Mouse (Mus musculus) stomach, embryonic 15.5 days (tissue): ENCODE measurements around the gene Ttc29. TPM values are rescaled to one million over a fixed set of nuclear protein-coding genes. Genes with fewer than 3 reads are reported as not detected.
A peak's percentile ranks its signal among the peaks of the same experiment; 100 is the strongest.

Experiments used
- ATAC-seq: fragments of 200-750 bp; cut with Nextera tagmentation; 2 replicates; pipeline ENCODE4 v1.8.0; 2017; ENCODE audit warnings: low read depth, moderate number of reproducible peaks, moderate TSS enrichment; ENCODE audit not compliant: insufficient read depth, low FRiP score
- H3K27ac ChIP-seq: fragments of 300-500 bp; sonication (generic); 2 replicates; pipeline ENCODE4 v1.5.1; 2015; ENCODE audit warnings: mild to moderate bottlenecking, inconsistent platforms
- H3K27me3 ChIP-seq: fragments of 300-500 bp; sonication (generic); replicated peaks from 2 replicates; pipeline ENCODE4 v1.6.1; 2015; ENCODE audit warnings: inconsistent platforms
- H3K36me3 ChIP-seq: fragments of 300-500 bp; sonication (generic); 2 replicates; pipeline ENCODE4 v1.6.1; 2015; ENCODE audit warnings: inconsistent platforms
- H3K4me1 ChIP-seq: fragments of 300-500 bp; sonication (generic); 2 replicates; pipeline ENCODE4 v1.6.1; 2015; ENCODE audit warnings: inconsistent platforms
- H3K4me2 ChIP-seq: fragments of 300-500 bp; sonication (generic); 2 replicates; pipeline ENCODE4 v1.6.1; 2015; ENCODE audit warnings: mild to moderate bottlenecking, inconsistent platforms
- H3K4me3 ChIP-seq: fragments of 300-500 bp; sonication (generic); replicated peaks from 2 replicates; pipeline ENCODE4 v1.5.1; 2015; ENCODE audit warnings: inconsistent platforms
- H3K9ac ChIP-seq: fragments of 300-500 bp; sonication (generic); 2 replicates; pipeline ENCODE4 v1.6.1; 2015; ENCODE audit warnings: inconsistent platforms
- H3K9me3 ChIP-seq: fragments of 300-500 bp; sonication (generic); 2 replicates; pipeline ENCODE4 v1.6.1; 2016; ENCODE audit warnings: inconsistent platforms
- WGBS: fragments of 180-500 bp; shearing (Covaris S2); methylation state at CpG from one replicate; pipeline ENCODE4 v1.1.7; 2015; 5-methylcytosine and 5-hydroxymethylcytosine counted together
- polyA plus RNA-seq: library from polyadenylated mRNA; unstranded; fragments of >200 nt; fragmentation: Nextera tagmentation; extraction: Ambion mirVana; gene quantifications from 2 replicates; pipeline ENCODE4 v1.2.1, GENCODE M21; 2015

Ttc29 gene
- polyA plus RNA-seq, 1 experiment from 2014 or later = 0.30 TPM

DNA sequence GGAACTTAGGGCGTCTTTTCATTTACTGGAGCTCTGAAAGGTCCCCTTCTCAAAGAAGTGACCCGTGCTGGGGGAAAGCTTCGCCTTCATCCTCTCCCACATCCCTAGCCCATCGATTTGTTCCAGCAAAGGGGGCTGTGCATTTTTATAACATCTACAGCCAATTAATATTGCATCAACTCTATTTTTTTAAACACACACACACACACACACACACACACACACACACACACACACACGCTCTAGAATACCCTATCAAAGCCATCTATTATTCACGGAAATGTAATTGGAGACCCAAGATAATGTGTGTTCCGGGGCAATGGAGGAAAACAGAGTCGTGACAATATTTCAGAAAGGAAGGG is 214.7 kb downstream of the Ttc29 start:
- Histone ChIP-seq H3K36me3 (no peaks in the 10 kb centered on the region), H3K27me3 (peaks cover 67% of the 10 kb centered on the region), H3K9me3 (no peaks in the 10 kb centered on the region), H3K4me2 (no peak overlapping the region), H3K9ac (no peak overlapping the region), H3K27ac (no peak overlapping the region), H3K4me1 (no peaks in the 10 kb centered on the region), H3K4me3 (no peak overlapping the region)
- WGBS = 3% methylated on average over 8 of the region's 8 CpGs
- no peak for ATAC-seq

DNA sequence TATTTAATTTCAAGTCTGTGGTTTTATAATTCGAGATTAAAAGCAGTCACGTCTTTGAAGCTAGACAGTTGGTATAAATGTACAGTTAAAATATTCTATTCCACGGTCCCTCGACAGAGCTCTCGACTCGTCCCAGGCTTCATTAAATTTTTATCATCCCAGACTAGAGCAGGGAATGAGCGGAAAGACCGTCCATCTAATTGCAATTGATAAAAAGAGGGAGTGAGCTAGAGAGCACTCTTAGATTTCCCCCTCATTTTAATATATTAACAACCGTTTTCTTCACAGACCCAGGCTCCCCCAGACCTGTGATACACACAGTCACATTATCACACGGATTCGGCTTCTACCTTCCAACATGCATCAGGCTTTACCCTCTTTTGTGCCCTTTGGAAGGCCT is 215.1 kb downstream of the Ttc29 start:
- Histone ChIP-seq H3K36me3 (no peaks in the 10 kb centered on the region), H3K4me1 (no peaks in the 10 kb centered on the region), H3K27me3 (peaks cover 65% of the 10 kb centered on the region), H3K9ac (no peak overlapping the region), H3K4me2 (no peak overlapping the region), H3K9me3 (no peaks in the 10 kb centered on the region), H3K27ac (no peak overlapping the region), H3K4me3 (no peak overlapping the region)
- WGBS = 8% methylated on average over 11 of the region's 11 CpGs
- ATAC-seq = no peak

DNA sequence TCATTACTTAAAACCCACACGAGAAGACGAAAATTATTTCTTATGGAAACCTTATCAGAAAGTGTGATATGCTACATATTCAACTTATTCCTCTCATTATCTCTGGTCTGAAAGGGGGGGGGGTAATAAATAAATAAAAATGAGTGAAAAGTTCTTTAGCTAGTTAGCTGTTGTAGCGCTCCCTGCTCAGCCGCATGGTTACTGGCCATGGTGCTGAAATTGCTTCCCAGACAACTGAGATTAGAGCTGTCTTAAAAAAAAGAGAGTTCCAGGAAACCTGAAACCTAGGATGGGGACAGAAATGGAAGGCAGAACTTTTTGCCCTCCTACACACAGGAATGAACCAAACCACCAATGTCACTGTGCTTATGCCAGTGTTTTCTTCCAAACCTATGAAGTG is 218.3 kb downstream of the Ttc29 start:
- Histone ChIP-seq H3K9me3 (no peaks in the 10 kb centered on the region), H3K36me3 (no peaks in the 10 kb centered on the region), H3K4me2 (no peak overlapping the region), H3K4me1 (peaks cover 12% of the 10 kb centered on the region; the same call in 1 of the 2 replicates), H3K27me3 (peaks cover 66% of the 10 kb centered on the region), H3K9ac (no peak overlapping the region), H3K4me3 (no peak overlapping the region), H3K27ac (no peak overlapping the region)
- WGBS = 2% methylated on average over 4 of the region's 4 CpGs
- ATAC-seq = no peak

DNA sequence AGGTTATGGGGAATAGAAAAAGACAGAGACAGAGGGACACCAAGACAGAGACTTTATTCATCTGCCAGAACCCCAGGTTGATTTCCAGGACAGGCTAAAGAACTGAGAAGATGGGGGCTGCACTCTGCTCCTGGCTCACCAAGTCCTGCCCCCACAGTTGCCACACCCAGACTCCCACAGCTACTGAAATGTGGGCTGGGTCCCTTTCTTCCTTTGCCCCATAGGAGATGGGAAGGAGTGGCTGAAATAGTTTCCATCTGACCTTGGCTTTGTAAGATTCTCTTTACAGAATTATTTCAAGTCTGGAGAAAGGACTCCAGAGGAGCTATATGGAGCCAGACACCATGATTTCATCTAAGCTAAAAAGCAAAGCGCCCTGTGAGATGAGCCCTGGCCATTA is 219.4 kb downstream of the Ttc29 start:
- 23% methylated on average over 1 of the region's 1 CpGs for WGBS
- no peaks in the 10 kb centered on the region for H3K36me3 ChIP-seq
- no peak overlapping the region for H3K27ac ChIP-seq
- H3K9me3 ChIP-seq = no peaks in the 10 kb centered on the region
- no peak for ATAC-seq
- H3K4me1 ChIP-seq = peaks cover 23% of the 10 kb centered on the region; the same call in 1 of the 2 replicates
- H3K4me3 ChIP-seq = no peak overlapping the region
- H3K4me2 ChIP-seq = no peak overlapping the region
- H3K27me3 ChIP-seq = peaks cover 66% of the 10 kb centered on the region
- no peak overlapping the region for H3K9ac ChIP-seq

DNA sequence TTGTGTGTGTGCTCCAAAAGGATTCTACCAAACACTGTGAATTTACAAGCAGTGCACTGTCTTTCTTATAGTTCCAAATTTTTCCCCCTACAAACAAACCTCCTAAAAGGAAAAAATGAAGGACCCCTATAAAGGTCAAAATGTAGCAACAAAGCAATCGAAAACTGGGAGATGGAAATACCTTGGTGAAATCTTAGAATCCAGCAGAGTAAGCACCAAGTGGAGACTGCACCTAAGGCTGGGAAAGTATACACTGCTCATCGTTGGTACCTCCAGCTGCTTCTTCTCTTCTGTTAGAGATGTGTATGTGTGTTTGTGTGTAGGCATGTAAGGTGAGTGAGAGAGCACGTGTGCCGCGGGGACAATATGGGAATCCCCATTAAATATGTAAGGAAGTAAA is 220.2 kb downstream of the Ttc29 start:
- H3K36me3 ChIP-seq = no peaks in the 10 kb centered on the region
- H3K27ac ChIP-seq = no peak overlapping the region
- H3K9ac ChIP-seq = no peak overlapping the region
- H3K4me2 ChIP-seq = no peak overlapping the region
- no peak overlapping the region for H3K4me3 ChIP-seq
- no peak for ATAC-seq
- peaks cover 70% of the 10 kb centered on the region for H3K27me3 ChIP-seq
- no peaks in the 10 kb centered on the region for H3K9me3 ChIP-seq
- WGBS = 21% methylated on average over 5 of the region's 5 CpGs
- H3K4me1 ChIP-seq = peaks cover 27% of the 10 kb centered on the region; the same call in 1 of the 2 replicates

DNA sequence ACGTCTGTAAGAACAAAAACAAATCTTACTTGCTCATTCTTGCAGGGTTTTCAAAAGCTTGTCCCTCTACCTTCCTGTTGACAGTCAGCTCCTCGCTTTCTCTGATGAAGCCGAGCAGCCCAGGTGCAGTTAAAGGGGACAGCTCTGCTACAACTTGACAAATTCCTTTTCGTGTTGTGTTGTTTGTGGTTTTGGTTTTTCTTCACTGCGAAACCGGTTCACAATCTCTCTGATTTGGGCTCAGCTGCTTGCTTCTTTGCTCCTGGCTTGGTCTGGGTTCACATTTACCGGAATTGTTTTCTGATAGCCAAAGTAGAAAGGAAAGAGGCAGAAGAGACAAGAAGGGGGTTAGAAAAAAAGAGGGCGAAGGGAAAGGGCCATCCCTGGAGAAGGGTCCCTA is 221.2 kb downstream of the Ttc29 start:
- Histone ChIP-seq H3K27ac (no peak overlapping the region), H3K36me3 (no peaks in the 10 kb centered on the region), H3K9ac (no peak overlapping the region), H3K9me3 (no peaks in the 10 kb centered on the region), H3K27me3 (peaks cover 74% of the 10 kb centered on the region), H3K4me1 (peaks cover 27% of the 10 kb centered on the region; the same call in 1 of the 2 replicates), H3K4me3 (no peak overlapping the region), H3K4me2 (no peak overlapping the region)
- no peak for ATAC-seq
- 5% methylated on average over 8 of the region's 8 CpGs for WGBS

DNA sequence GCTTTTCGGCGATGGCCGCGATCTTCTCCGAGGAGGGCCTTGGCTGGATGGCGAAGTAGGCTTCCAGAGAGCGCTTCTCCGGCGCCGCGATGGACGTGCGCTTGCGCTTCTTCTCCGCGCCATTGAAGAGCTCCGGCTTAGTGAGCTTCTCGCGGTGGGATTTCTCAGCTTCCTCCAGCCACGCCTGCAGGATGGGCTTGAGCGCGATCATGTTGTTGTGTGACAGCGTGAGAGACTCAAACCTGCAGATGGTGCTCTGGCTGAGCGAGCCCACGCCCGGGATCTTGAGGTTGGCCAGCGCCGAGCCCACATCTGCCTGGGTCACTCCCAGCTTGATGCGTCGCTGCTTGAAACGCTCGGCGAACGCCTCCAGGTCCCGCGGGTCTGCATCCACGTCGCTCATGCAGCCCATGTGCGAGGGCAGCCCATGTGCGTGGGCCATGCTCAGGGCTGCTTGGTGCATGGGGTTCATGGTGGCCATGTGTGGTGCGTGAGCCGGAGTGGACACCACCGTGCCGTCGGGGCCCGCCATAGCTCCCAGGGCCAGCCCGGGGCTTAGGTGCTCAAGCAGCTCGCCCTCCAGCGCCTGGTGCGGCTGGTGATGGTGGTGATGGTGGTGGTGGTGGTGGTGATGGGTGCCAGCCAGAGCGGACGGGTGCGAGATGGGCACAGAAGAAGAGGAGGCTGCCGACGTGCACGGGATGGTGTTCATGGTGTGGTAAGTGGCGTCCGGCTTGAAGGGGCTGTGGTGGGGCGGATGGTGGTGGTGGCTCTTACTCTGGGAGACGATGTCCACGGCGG is 221.9 kb downstream of the Ttc29 start:
- ATAC-seq = no peak
- Histone ChIP-seq H3K4me1 (peaks cover 27% of the 10 kb centered on the region; the same call in 1 of the 2 replicates), H3K9ac (no peak overlapping the region), H3K36me3 (no peaks in the 10 kb centered on the region), H3K9me3 (no peaks in the 10 kb centered on the region), H3K4me2 (no peak overlapping the region), H3K27ac (no peak overlapping the region), H3K4me3 (no peak overlapping the region), H3K27me3 (peaks cover 75% of the 10 kb centered on the region)
- WGBS = 2% methylated on average over 62 of the region's 62 CpGs

DNA sequence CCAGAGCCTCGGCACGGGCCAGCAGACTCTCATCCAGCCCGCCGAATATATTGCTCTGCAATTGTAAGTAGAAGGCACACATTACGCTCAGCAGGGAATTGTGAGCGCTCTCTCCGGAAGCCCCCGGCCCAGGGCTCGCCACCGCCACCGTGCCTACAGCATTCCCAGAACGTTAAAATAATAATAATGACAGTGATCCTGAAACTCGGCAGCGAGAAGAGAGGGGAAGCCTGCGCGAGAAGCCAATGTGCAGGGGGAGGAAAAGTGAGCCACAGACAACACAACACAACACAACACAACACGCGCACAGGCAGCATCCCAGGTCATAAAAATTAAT is 222.5 kb downstream of the Ttc29 start:
- Histone ChIP-seq H3K27ac (no peak overlapping the region), H3K4me2 (peak overlapping the region; percentile 56), H3K36me3 (no peaks in the 10 kb centered on the region), H3K9me3 (no peaks in the 10 kb centered on the region), H3K9ac (no peak overlapping the region), H3K4me1 (peaks cover 27% of the 10 kb centered on the region; the same call in 1 of the 2 replicates), H3K27me3 (peaks cover 80% of the 10 kb centered on the region), H3K4me3 (peak overlapping the region; percentile 31)
- ATAC-seq = no peak
- WGBS = 3% methylated on average over 18 of the region's 18 CpGs

DNA sequence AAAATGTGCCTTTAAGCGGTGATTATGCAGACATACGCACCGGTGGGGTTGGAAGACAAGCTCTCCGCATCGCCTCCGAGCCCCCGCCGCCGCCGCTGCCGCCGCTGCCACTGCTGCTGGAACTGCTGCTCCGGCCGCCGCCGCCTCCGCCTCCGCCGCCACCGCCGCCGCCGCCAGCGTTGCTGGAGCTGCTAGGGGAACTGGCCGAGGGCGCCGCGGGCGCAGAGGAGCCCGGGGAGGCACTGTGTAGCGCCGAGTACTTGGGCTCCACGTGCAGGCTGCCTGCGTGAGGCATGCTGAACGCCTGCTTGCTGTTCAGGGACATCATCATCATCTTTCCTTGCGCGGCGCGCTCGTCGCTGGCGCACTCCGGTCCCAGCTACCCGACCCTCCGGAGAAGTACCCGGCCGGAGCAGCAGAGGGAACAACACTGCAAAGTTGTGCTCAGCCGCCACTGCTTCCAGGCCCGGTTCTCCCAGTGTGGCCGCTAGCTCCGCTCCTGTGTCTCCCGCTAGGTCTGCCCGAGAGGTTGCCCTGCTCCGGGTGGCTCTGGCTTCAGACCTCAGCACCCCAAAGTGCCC is 223.1 kb downstream of the Ttc29 start, which contains the start of gene Pou4f2:
Pou4f2 (minus strand) TSS at position 575 of the 581 bp plus-strand sequence.
- peaks cover 27% of the 10 kb centered on the region; the same call in 1 of the 2 replicates for H3K4me1 ChIP-seq
- WGBS = 2% methylated on average over 54 of the region's 54 CpGs
- no peak within 1 kb of the TSS for H3K27ac ChIP-seq
- peak within 1 kb of the TSS; percentile 31 for H3K4me3 ChIP-seq
- no peaks in the 10 kb centered on the region for H3K9me3 ChIP-seq
- no peak within 1 kb of the TSS for H3K9ac ChIP-seq
- H3K4me2 ChIP-seq = peak within 1 kb of the TSS; percentile 56
- peaks cover 80% of the 10 kb centered on the region for H3K27me3 ChIP-seq
- H3K36me3 ChIP-seq = no peaks in the 10 kb centered on the region
- ATAC-seq = peak; percentile 35; the same call in 1 of the 2 replicates

DNA sequence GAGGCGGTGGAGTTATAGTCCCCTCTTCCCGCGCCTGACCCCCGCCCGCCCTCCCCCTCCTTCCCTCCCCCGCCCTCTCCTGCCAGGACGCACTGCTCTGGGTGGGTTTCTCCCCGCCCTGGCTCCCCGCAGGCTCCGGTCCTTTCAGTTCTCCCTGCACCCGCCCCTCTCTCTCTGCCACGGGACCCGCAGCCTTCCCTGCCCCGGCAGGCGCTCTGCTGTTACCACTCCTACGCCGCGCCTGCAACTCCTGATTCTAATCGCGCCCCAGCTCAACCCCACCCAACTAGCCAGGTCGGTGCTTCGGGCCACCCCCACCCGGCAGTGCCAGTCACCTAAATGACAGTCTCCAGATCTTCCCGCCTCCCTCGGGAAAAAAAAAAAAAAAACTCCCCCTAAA is 223.6 kb downstream of the Ttc29 start:
- peaks cover 80% of the 10 kb centered on the region for H3K27me3 ChIP-seq
- no peaks in the 10 kb centered on the region for H3K9me3 ChIP-seq
- H3K4me1 ChIP-seq = peaks cover 27% of the 10 kb centered on the region; the same call in 1 of the 2 replicates
- under 1% methylated on average over 20 of the region's 25 CpGs for WGBS
- peak overlapping the region; percentile 56 for H3K4me2 ChIP-seq
- H3K36me3 ChIP-seq = no peaks in the 10 kb centered on the region
- no peak for ATAC-seq
- peak overlapping the region; percentile 31 for H3K4me3 ChIP-seq
- no peak overlapping the region for H3K27ac ChIP-seq
- H3K9ac ChIP-seq = no peak overlapping the region

DNA sequence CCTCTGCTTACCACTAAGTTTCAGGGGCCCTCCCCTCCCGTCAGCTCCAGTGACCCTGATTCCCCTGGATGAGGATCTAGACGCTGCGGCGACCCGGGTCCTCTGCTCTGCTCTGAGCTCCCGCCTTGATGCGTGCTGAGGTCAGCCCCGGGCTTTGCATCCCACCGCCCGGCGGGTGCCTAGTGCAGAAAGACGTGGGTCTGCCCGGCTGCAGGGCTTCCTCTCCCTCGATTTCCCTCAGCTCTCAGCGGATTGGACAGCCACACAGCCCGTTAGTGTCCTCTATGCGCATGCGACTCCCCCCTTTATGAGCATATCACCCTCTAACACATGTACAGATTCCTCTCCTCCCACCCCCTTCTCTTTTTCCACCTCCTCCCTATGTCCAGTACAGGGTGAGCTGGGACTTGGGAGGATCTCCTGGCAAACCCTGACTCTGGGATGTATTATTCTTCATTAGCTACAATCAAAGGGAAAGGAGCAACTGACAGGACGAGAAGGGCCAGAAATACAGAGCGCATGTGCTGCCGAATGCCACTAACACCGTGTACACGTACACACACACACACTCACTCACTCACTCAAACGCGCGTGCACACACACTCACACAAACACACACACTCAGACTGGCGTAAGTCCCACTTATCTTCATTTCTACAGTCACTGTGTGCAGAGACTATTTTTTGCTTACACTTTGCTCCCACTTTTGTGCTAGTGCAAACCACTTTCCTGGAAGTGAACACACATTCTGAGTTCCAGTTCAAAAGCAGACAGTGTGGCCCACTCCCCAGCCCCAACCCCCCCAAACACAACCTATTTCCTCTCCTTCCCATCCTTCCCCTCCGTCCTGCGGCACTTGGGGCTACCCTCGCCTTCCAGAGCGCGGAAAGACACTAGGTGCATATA is 224.3 kb downstream of the Ttc29 start:
- Histone ChIP-seq H3K4me1 (peaks cover 27% of the 10 kb centered on the region; the same call in 1 of the 2 replicates), H3K27me3 (peaks cover 73% of the 10 kb centered on the region), H3K9ac (no peak overlapping the region), H3K9me3 (no peaks in the 10 kb centered on the region), H3K27ac (no peak overlapping the region), H3K4me2 (peak overlapping the region; percentile 56), H3K36me3 (no peaks in the 10 kb centered on the region), H3K4me3 (peak overlapping the region; percentile 31; the same call in 1 of the 2 replicates)
- ATAC-seq = no peak
- 4% methylated on average over 32 of the region's 32 CpGs for WGBS
